Mouse (Mus musculus): ENCODE measurements around the gene Ttyh2. TPM values are rescaled to one million over a fixed set of nuclear protein-coding genes. Genes with fewer than 3 reads are reported as not detected.
A peak's percentile ranks its signal among the peaks of the same experiment; 100 is the strongest.

Gene Ttyh2
- polyA plus RNA-seq, 1 experiment from 2014 or later = 11.4 TPM

- WGBS = 66% methylated on average over 10 of the region's 10 CpGs
- ATAC-seq (ENCODE audit: low FRiP score) (no peak), DNase-seq (ENCODE audit: low spot score, missing footprints) (peak; percentile 84)
- Histone ChIP-seq H3K4me1 (ENCODE audit: control insufficient read depth, insufficient read depth, low read length) (peaks cover 15% of the 10 kb centered on the region), H3K9ac (ENCODE audit: low read length) (no peak overlapping the region), H3K27me3 (ENCODE audit: control insufficient read depth, insufficient read depth, low read length) (peaks cover 14% of the 10 kb centered on the region), H3K4me3 (ENCODE audit: low read depth, low read length) (no peak overlapping the region), H3K4me2 (no peak overlapping the region), H3K36me3 (ENCODE audit: control insufficient read depth, insufficient read depth, low read length) (no peaks in the 10 kb centered on the region), H3K9me3 (ENCODE audit: control insufficient read depth, low read length) (no peaks in the 10 kb centered on the region), H3K27ac (ENCODE audit: low read depth, low read length) (no peak overlapping the region)
Measured at GRCm38 (mm10) chr11:114638647-114639290, 36.5 kb upstream of the Ttyh2 start.

- peaks cover 14% of the 10 kb centered on the region for H3K27me3 ChIP-seq (ENCODE audit: control insufficient read depth, insufficient read depth, low read length)
- no peak overlapping the region for H3K9ac ChIP-seq (ENCODE audit: low read length)
- H3K27ac ChIP-seq (ENCODE audit: low read depth, low read length) = no peak overlapping the region
- H3K9me3 ChIP-seq (ENCODE audit: control insufficient read depth, low read length) = no peaks in the 10 kb centered on the region
- no peak overlapping the region for H3K4me3 ChIP-seq (ENCODE audit: low read depth, low read length)
- DNase-seq (ENCODE audit: low spot score, missing footprints) = peak; percentile 90
- 3% methylated on average over 19 of the region's 19 CpGs for WGBS
- H3K4me1 ChIP-seq (ENCODE audit: control insufficient read depth, insufficient read depth, low read length) = peaks cover 15% of the 10 kb centered on the region
- ATAC-seq (ENCODE audit: low FRiP score) = no peak
- H3K4me2 ChIP-seq = peak overlapping the region; percentile 33
- no peaks in the 10 kb centered on the region for H3K36me3 ChIP-seq (ENCODE audit: control insufficient read depth, insufficient read depth, low read length)
Measured at GRCm38 (mm10) chr11:114639681-114640103, 35.5 kb upstream of the Ttyh2 start.

- H3K4me3 ChIP-seq (ENCODE audit: low read depth, low read length) = no peak overlapping the region
- ATAC-seq (ENCODE audit: low FRiP score) (no peak), DNase-seq (ENCODE audit: low spot score, missing footprints) (no peak)
- peaks cover 15% of the 10 kb centered on the region for H3K4me1 ChIP-seq (ENCODE audit: control insufficient read depth, insufficient read depth, low read length)
- H3K4me2 ChIP-seq = no peak overlapping the region
- 40% methylated on average over 6 of the region's 6 CpGs for WGBS
- no peak overlapping the region for H3K27ac ChIP-seq (ENCODE audit: low read depth, low read length)
- no peak overlapping the region for H3K9ac ChIP-seq (ENCODE audit: low read length)
- no peaks in the 10 kb centered on the region for H3K36me3 ChIP-seq (ENCODE audit: control insufficient read depth, insufficient read depth, low read length)
- H3K9me3 ChIP-seq (ENCODE audit: control insufficient read depth, low read length) = no peaks in the 10 kb centered on the region
- peaks cover 14% of the 10 kb centered on the region for H3K27me3 ChIP-seq (ENCODE audit: control insufficient read depth, insufficient read depth, low read length)
Measured at GRCm38 (mm10) chr11:114640658-114641057, 34.6 kb upstream of the Ttyh2 start.

- no peak overlapping the region for H3K9ac ChIP-seq (ENCODE audit: low read length)
- DNase-seq (ENCODE audit: low spot score, missing footprints) (no peak), ATAC-seq (ENCODE audit: low FRiP score) (no peak)
- no peak overlapping the region for H3K4me2 ChIP-seq
- WGBS = 95% methylated on average over 8 of the region's 8 CpGs
- peaks cover 15% of the 10 kb centered on the region for H3K4me1 ChIP-seq (ENCODE audit: control insufficient read depth, insufficient read depth, low read length)
- H3K36me3 ChIP-seq (ENCODE audit: control insufficient read depth, insufficient read depth, low read length) = no peaks in the 10 kb centered on the region
- H3K9me3 ChIP-seq (ENCODE audit: control insufficient read depth, low read length) = no peaks in the 10 kb centered on the region
- no peak overlapping the region for H3K4me3 ChIP-seq (ENCODE audit: low read depth, low read length)
- H3K27me3 ChIP-seq (ENCODE audit: control insufficient read depth, insufficient read depth, low read length) = peaks cover 14% of the 10 kb centered on the region
- H3K27ac ChIP-seq (ENCODE audit: low read depth, low read length) = no peak overlapping the region
Measured at GRCm38 (mm10) chr11:114641136-114641535, 34.1 kb upstream of the Ttyh2 start.

- DNase-seq (ENCODE audit: low spot score, missing footprints) (peak; percentile 92), ATAC-seq (ENCODE audit: low FRiP score) (peak; percentile 81)
- Histone ChIP-seq H3K27me3 (ENCODE audit: control insufficient read depth, insufficient read depth, low read length) (peaks cover 14% of the 10 kb centered on the region), H3K36me3 (ENCODE audit: control insufficient read depth, insufficient read depth, low read length) (no peaks in the 10 kb centered on the region), H3K9ac (ENCODE audit: low read length) (peak overlapping the region; percentile 20; the same call in 1 of the 2 replicates), H3K4me3 (ENCODE audit: low read depth, low read length) (no peak overlapping the region), H3K27ac (ENCODE audit: low read depth, low read length) (no peak overlapping the region), H3K4me2 (no peak overlapping the region), H3K4me1 (ENCODE audit: control insufficient read depth, insufficient read depth, low read length) (peaks cover 10% of the 10 kb centered on the region), H3K9me3 (ENCODE audit: control insufficient read depth, low read length) (no peaks in the 10 kb centered on the region)
- 46% methylated on average over 12 of the region's 12 CpGs for WGBS
Measured at GRCm38 (mm10) chr11:114642184-114642583, 33.0 kb upstream of the Ttyh2 start.

GRCm38 (mm10) chr11:114642926-114643325, 32.3 kb upstream of the Ttyh2 start:
- Histone ChIP-seq H3K27ac (ENCODE audit: low read depth, low read length) (no peak overlapping the region), H3K4me3 (ENCODE audit: low read depth, low read length) (no peak overlapping the region), H3K4me2 (no peak overlapping the region), H3K9me3 (ENCODE audit: control insufficient read depth, low read length) (no peaks in the 10 kb centered on the region), H3K27me3 (ENCODE audit: control insufficient read depth, insufficient read depth, low read length) (peaks cover 12% of the 10 kb centered on the region), H3K36me3 (ENCODE audit: control insufficient read depth, insufficient read depth, low read length) (no peaks in the 10 kb centered on the region), H3K9ac (ENCODE audit: low read length) (no peak overlapping the region), H3K4me1 (ENCODE audit: control insufficient read depth, insufficient read depth, low read length) (peaks cover 10% of the 10 kb centered on the region)
- DNase-seq (ENCODE audit: low spot score, missing footprints) = no peak
- ATAC-seq (ENCODE audit: low FRiP score) = no peak
- 78% methylated on average over 11 of the region's 11 CpGs for WGBS

- Histone ChIP-seq H3K27me3 (ENCODE audit: control insufficient read depth, insufficient read depth, low read length) (peaks cover 10% of the 10 kb centered on the region), H3K4me2 (no peak overlapping the region), H3K9me3 (ENCODE audit: control insufficient read depth, low read length) (no peaks in the 10 kb centered on the region), H3K36me3 (ENCODE audit: control insufficient read depth, insufficient read depth, low read length) (no peaks in the 10 kb centered on the region), H3K9ac (ENCODE audit: low read length) (no peak overlapping the region), H3K4me1 (ENCODE audit: control insufficient read depth, insufficient read depth, low read length) (peaks cover 10% of the 10 kb centered on the region), H3K27ac (ENCODE audit: low read depth, low read length) (no peak overlapping the region), H3K4me3 (ENCODE audit: low read depth, low read length) (no peak overlapping the region)
- ATAC-seq (ENCODE audit: low FRiP score) (no peak), DNase-seq (ENCODE audit: low spot score, missing footprints) (no peak)
- 52% methylated on average over 2 of the region's 2 CpGs for WGBS
Measured at GRCm38 (mm10) chr11:114644122-114644521, 31.1 kb upstream of the Ttyh2 start.

GRCm38 (mm10) chr11:114649510-114649909, 25.7 kb upstream of the Ttyh2 start:
- Histone ChIP-seq H3K4me3 (ENCODE audit: low read depth, low read length) (no peak overlapping the region), H3K4me2 (no peak overlapping the region), H3K9me3 (ENCODE audit: control insufficient read depth, low read length) (no peaks in the 10 kb centered on the region), H3K9ac (ENCODE audit: low read length) (no peak overlapping the region), H3K27me3 (ENCODE audit: control insufficient read depth, insufficient read depth, low read length) (no peaks in the 10 kb centered on the region), H3K4me1 (ENCODE audit: control insufficient read depth, insufficient read depth, low read length) (no peaks in the 10 kb centered on the region), H3K36me3 (ENCODE audit: control insufficient read depth, insufficient read depth, low read length) (no peaks in the 10 kb centered on the region), H3K27ac (ENCODE audit: low read depth, low read length) (no peak overlapping the region)
- 58% methylated on average over 4 of the region's 4 CpGs for WGBS
- ATAC-seq (ENCODE audit: low FRiP score) (no peak), DNase-seq (ENCODE audit: low spot score, missing footprints) (no peak)

GRCm38 (mm10) chr11:114652531-114652930, 22.7 kb upstream of the Ttyh2 start:
- no peak overlapping the region for H3K4me3 ChIP-seq (ENCODE audit: low read depth, low read length)
- DNase-seq (ENCODE audit: low spot score, missing footprints) (no peak), ATAC-seq (ENCODE audit: low FRiP score) (no peak)
- no peaks in the 10 kb centered on the region for H3K36me3 ChIP-seq (ENCODE audit: control insufficient read depth, insufficient read depth, low read length)
- H3K27ac ChIP-seq (ENCODE audit: low read depth, low read length) = no peak overlapping the region
- H3K9me3 ChIP-seq (ENCODE audit: control insufficient read depth, low read length) = no peaks in the 10 kb centered on the region
- H3K4me2 ChIP-seq = no peak overlapping the region
- no peaks in the 10 kb centered on the region for H3K27me3 ChIP-seq (ENCODE audit: control insufficient read depth, insufficient read depth, low read length)
- no peaks in the 10 kb centered on the region; the same call in 1 of the 2 replicates for H3K4me1 ChIP-seq (ENCODE audit: control insufficient read depth, insufficient read depth, low read length)
- H3K9ac ChIP-seq (ENCODE audit: low read length) = no peak overlapping the region
- WGBS = 7% methylated on average over 16 of the region's 16 CpGs

Measured in midbrain, embryonic 11.5 days (tissue).